Mouse (Mus musculus): ENCODE data around the gene Src. TPM values are rescaled to one million over a fixed set of nuclear protein-coding genes. Genes with fewer than 3 reads are reported as not detected.

Gene Src
- polyA plus RNA-seq, 1 experiment = 31.8 TPM

GRCm38 (mm10) chr2:157513737-157514208 is 95.5 kb downstream of the Src start:
- Histone ChIP-seq H3K4me1 (ENCODE audit: control insufficient read depth, insufficient read depth, low read length) (peaks cover 5% of the 10 kb centered on the region; the same call in 1 of the 2 replicates), H3K27me3 (replicated peaks; ENCODE audit: control insufficient read depth, insufficient read depth, low read length) (no peaks in the 10 kb centered on the region), H3K36me3 (ENCODE audit: control insufficient read depth, insufficient read depth, low read length) (no peaks in the 10 kb centered on the region), H3K4me3 (ENCODE audit: insufficient read depth, low read depth, low read length) (no peak overlapping the region), H3K27ac (ENCODE audit: insufficient read depth, low read depth, low read length) (no peak overlapping the region)
- DNase-seq = no peak
- no peak for TF ChIP-seq POLR2A (IDR thresholded peaks at IDR 0.05; ENCODE audit: low read depth, low read length)
- WGBS = 56% methylated on average over 9 of the region's 9 CpGs

GRCm38 (mm10) chr2:157514353-157514752 is 96.1 kb downstream of the Src start:
- Histone ChIP-seq H3K4me1 (ENCODE audit: control insufficient read depth, insufficient read depth, low read length) (peaks cover 5% of the 10 kb centered on the region; the same call in 1 of the 2 replicates), H3K27ac (ENCODE audit: insufficient read depth, low read depth, low read length) (no peak overlapping the region), H3K27me3 (replicated peaks; ENCODE audit: control insufficient read depth, insufficient read depth, low read length) (no peaks in the 10 kb centered on the region), H3K36me3 (ENCODE audit: control insufficient read depth, insufficient read depth, low read length) (no peaks in the 10 kb centered on the region), H3K4me3 (ENCODE audit: insufficient read depth, low read depth, low read length) (no peak overlapping the region)
- TF ChIP-seq CTCF (conservative IDR thresholded peaks at IDR 0.05; ENCODE audit: insufficient read depth, insufficient read length, low read depth, low read length) = no peak
- TF ChIP-seq POLR2A (IDR thresholded peaks at IDR 0.05; ENCODE audit: low read depth, low read length) = no peak
- no peak for DNase-seq
- 43% methylated on average over 4 of the region's 4 CpGs for WGBS

DNA sequence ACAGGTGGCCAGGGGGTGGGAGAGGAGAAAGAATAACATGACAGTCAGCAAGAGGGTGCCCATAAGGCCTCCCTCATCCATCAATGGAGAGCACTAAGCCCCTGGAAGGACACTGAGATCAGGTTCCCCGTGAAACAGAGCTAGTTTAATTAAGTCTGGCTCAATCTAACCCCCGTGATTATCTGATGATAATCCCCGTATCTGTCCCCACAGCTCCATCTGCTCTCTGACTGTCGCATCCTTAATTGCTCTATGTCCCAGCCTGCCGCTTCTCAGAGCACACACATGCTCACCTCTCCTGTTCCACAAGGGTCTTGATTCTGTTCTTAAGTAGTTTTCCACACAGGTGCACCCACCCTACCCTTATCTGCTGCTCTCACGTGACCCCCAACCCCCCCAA is 99.3 kb downstream of the Src start:
- no peak overlapping the region for H3K27ac ChIP-seq (ENCODE audit: insufficient read depth, low read depth, low read length)
- no peak overlapping the region for H3K4me3 ChIP-seq (ENCODE audit: insufficient read depth, low read depth, low read length)
- no peaks in the 10 kb centered on the region for H3K4me1 ChIP-seq (ENCODE audit: control insufficient read depth, insufficient read depth, low read length)
- no peaks in the 10 kb centered on the region for H3K36me3 ChIP-seq (ENCODE audit: control insufficient read depth, insufficient read depth, low read length)
- WGBS = 70% methylated on average over 6 of the region's 6 CpGs
- TF ChIP-seq CTCF (conservative IDR thresholded peaks at IDR 0.05; ENCODE audit: insufficient read depth, insufficient read length, low read depth, low read length) = no peak
- no peak for TF ChIP-seq POLR2A (IDR thresholded peaks at IDR 0.05; ENCODE audit: low read depth, low read length)
- H3K27me3 ChIP-seq (replicated peaks; ENCODE audit: control insufficient read depth, insufficient read depth, low read length) = no peaks in the 10 kb centered on the region
- DNase-seq = no peak

GRCm38 (mm10) chr2:157518451-157518850 is 100.2 kb downstream of the Src start:
- Histone ChIP-seq H3K4me1 (ENCODE audit: control insufficient read depth, insufficient read depth, low read length) (no peaks in the 10 kb centered on the region), H3K4me3 (ENCODE audit: insufficient read depth, low read depth, low read length) (no peak overlapping the region), H3K27me3 (replicated peaks; ENCODE audit: control insufficient read depth, insufficient read depth, low read length) (no peaks in the 10 kb centered on the region), H3K36me3 (ENCODE audit: control insufficient read depth, insufficient read depth, low read length) (no peaks in the 10 kb centered on the region), H3K27ac (ENCODE audit: insufficient read depth, low read depth, low read length) (no peak overlapping the region)
- DNase-seq = no peak
- 33% methylated on average over 7 of the region's 7 CpGs for WGBS
- TF ChIP-seq CTCF (conservative IDR thresholded peaks at IDR 0.05; ENCODE audit: insufficient read depth, insufficient read length, low read depth, low read length) = no peak
- no peak for TF ChIP-seq POLR2A (IDR thresholded peaks at IDR 0.05; ENCODE audit: low read depth, low read length)

DNA sequence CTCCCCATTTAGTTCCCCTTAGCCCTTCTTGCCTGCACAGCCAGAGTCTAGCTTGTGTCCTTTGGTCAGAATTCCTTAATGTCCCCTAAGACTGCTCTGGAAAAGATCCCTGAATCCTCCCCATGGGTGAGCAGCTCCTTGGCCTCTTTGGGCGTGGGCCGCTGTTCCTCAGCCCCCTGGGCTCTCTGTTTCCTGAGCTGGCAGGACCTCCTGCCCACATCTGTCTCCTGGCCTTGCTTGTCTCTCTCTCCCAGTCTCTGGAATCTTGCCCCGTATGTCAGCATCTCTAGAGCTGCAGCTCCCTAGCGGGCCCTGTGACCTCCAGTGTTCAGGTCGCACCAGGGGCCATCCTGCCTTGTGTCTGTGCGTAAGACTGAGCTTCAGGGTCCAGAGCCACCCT is 101.2 kb downstream of the Src start:
- H3K4me1 ChIP-seq (ENCODE audit: control insufficient read depth, insufficient read depth, low read length) = no peaks in the 10 kb centered on the region
- WGBS = 76% methylated on average over 6 of the region's 6 CpGs
- no peak overlapping the region for H3K27ac ChIP-seq (ENCODE audit: insufficient read depth, low read depth, low read length)
- H3K36me3 ChIP-seq (ENCODE audit: control insufficient read depth, insufficient read depth, low read length) = no peaks in the 10 kb centered on the region
- no peak for DNase-seq
- TF ChIP-seq CTCF (conservative IDR thresholded peaks at IDR 0.05; ENCODE audit: insufficient read depth, insufficient read length, low read depth, low read length) (no peak), POLR2A (IDR thresholded peaks at IDR 0.05; ENCODE audit: low read depth, low read length) (no peak)
- H3K4me3 ChIP-seq (ENCODE audit: insufficient read depth, low read depth, low read length) = no peak overlapping the region
- no peaks in the 10 kb centered on the region for H3K27me3 ChIP-seq (replicated peaks; ENCODE audit: control insufficient read depth, insufficient read depth, low read length)

- Histone ChIP-seq H3K27ac (ENCODE audit: insufficient read depth, low read depth, low read length) (no peak overlapping the region), H3K4me1 (ENCODE audit: control insufficient read depth, insufficient read depth, low read length) (no peaks in the 10 kb centered on the region), H3K36me3 (ENCODE audit: control insufficient read depth, insufficient read depth, low read length) (no peaks in the 10 kb centered on the region), H3K27me3 (replicated peaks; ENCODE audit: control insufficient read depth, insufficient read depth, low read length) (no peaks in the 10 kb centered on the region), H3K4me3 (ENCODE audit: insufficient read depth, low read depth, low read length) (no peak overlapping the region)
- DNase-seq = no peak
- TF ChIP-seq POLR2A (IDR thresholded peaks at IDR 0.05; ENCODE audit: low read depth, low read length) = no peak
- no peak for TF ChIP-seq CTCF (conservative IDR thresholded peaks at IDR 0.05; ENCODE audit: insufficient read depth, insufficient read length, low read depth, low read length)
- WGBS = 33% methylated on average over 5 of the region's 5 CpGs
Measured at GRCm38 (mm10) chr2:157520496-157520895, 102.3 kb downstream of the Src start.

Other genes with a start within 250 kb of the Src start
- gene Rbl1, start 213.9 kb upstream of the Src start, polyA plus RNA-seq (2012; rRNA removed) = 3.1 and 3.2 TPM in 2 replicates
- 171 and 196 TPM in 2 replicates for gene Rpn2, start 139.4 kb upstream of the Src start, polyA plus RNA-seq (2012; rRNA removed)
- gene Mroh8, start 138.9 kb upstream of the Src start, polyA plus RNA-seq (2012; rRNA removed) = 0.12 and 0.13 TPM in 2 replicates
- not detected in 2 replicates for gene Ghrh, start 70.9 kb upstream of the Src start, polyA plus RNA-seq (2012; rRNA removed)
- gene Manbal, start 50.9 kb upstream of the Src start, polyA plus RNA-seq (2012; rRNA removed) = 70.0 and 75.9 TPM in 2 replicates
- 1.9 and 3.9 TPM in 2 replicates for gene Nnat, start 141.6 kb downstream of the Src start, polyA plus RNA-seq (2012; rRNA removed)
- 43.7 and 49.5 TPM in 2 replicates for gene Blcap, start 152.8 kb downstream of the Src start, polyA plus RNA-seq (2012; rRNA removed)

Data from kidney, adult 2 months (tissue).